Mouse (Mus musculus): ENCODE data around the gene Ms4a4d. TPM values are rescaled to one million over a fixed set of nuclear protein-coding genes. Genes with fewer than 3 reads are reported as not detected.
A peak's percentile ranks its signal among the peaks of the same experiment; 100 is the strongest.
"Not testable (repeated sequence)": the region's sequence is repeated elsewhere in the genome, so short reads cannot be mapped to it uniquely, and the experiment has no call there.

Ms4a4d gene
- polyA plus RNA-seq, 1 experiment from 2014 or later = 0.93 TPM

GRCm38 (mm10) chr19:11513458-11513857 is 23.1 kb upstream of the Ms4a4d start:
- Histone ChIP-seq H3K9ac (ENCODE audit: low read length) (no peak overlapping the region), H3K36me3 (ENCODE audit: control insufficient read depth, insufficient read depth) (no peaks in the 10 kb centered on the region), H3K4me1 (ENCODE audit: control insufficient read depth, insufficient read depth, low read length) (no peaks in the 10 kb centered on the region), H3K4me3 (ENCODE audit: low read length) (no peak overlapping the region), H3K27me3 (ENCODE audit: control insufficient read depth, insufficient read depth, low read length) (no peaks in the 10 kb centered on the region), H3K4me2 (ENCODE audit: low read depth, low read length) (no peak overlapping the region), H3K27ac (ENCODE audit: low read length) (no peak overlapping the region), H3K9me3 (replicated peaks; ENCODE audit: control insufficient read depth, low read length) (no peaks in the 10 kb centered on the region)
- ATAC-seq (replicated peaks; ENCODE audit: extremely low read depth, insufficient read depth, low FRiP score) = no peak
- 59% methylated on average over 1 of the region's 1 CpGs for WGBS

DNA sequence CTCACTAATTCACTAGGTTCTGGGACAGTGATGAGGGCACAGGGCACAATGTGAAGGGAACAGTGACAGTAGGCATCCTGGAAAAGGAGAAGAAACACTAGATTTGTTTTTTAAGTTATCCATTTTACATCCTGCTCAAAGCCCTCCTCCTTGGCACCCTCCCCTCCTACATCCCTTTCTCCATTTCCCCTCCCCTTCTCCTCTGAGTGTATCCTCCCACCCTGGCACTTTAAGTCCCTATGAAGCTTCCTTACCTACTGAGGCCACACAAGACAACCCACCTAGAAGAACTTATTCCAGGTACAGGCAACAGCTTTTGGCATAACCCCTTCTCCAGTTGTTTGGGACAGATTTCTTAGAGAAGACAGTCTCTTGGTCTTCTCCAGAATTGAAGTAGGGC is 20.4 kb upstream of the Ms4a4d start, which contains the start of gene Ms4a6b:
TSS of gene Ms4a6b (plus strand) at position 267 of the 400 bp plus-strand sequence.
- H3K27ac ChIP-seq (ENCODE audit: low read length) = no peak within 1 kb of the TSS
- no peak for ATAC-seq (replicated peaks; ENCODE audit: extremely low read depth, insufficient read depth, low FRiP score)
- no peak within 1 kb of the TSS for H3K4me3 ChIP-seq (ENCODE audit: low read length)
- H3K9me3 ChIP-seq (replicated peaks; ENCODE audit: control insufficient read depth, low read length) = no peaks in the 10 kb centered on the region
- H3K4me2 ChIP-seq (ENCODE audit: low read depth, low read length) = no peak within 1 kb of the TSS
- H3K27me3 ChIP-seq (ENCODE audit: control insufficient read depth, insufficient read depth, low read length) = no peaks in the 10 kb centered on the region
- no peak within 1 kb of the TSS for H3K9ac ChIP-seq (ENCODE audit: low read length)
- no peaks in the 10 kb centered on the region for H3K4me1 ChIP-seq (ENCODE audit: control insufficient read depth, insufficient read depth, low read length)
- H3K36me3 ChIP-seq (ENCODE audit: control insufficient read depth, insufficient read depth) = no peaks in the 10 kb centered on the region

DNA sequence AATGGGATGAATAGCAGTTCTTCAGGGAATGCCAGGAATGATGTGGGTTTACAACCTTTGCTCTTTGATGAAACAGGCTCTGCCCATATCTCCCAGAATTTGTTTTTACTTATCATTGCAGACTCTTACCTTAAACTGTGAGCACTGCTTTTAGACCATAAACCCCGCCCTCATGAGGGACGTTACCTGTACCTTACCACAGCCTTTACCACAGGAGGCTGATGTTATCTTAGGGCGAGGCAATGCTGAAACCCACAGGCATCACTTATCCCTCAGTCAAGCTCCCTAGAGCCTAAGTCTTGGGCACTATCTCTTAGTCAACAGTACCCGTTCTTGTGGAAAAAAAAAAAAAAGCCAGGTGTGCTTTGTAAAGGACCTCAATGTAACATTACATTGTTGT is 19.8 kb upstream of the Ms4a4d start:
- H3K9ac ChIP-seq (ENCODE audit: low read length) = no peak overlapping the region
- WGBS = 37% methylated on average over 4 of the region's 4 CpGs
- H3K9me3 ChIP-seq (replicated peaks; ENCODE audit: control insufficient read depth, low read length) = no peaks in the 10 kb centered on the region
- H3K27ac ChIP-seq (ENCODE audit: low read length) = no peak overlapping the region
- H3K36me3 ChIP-seq (ENCODE audit: control insufficient read depth, insufficient read depth) = no peaks in the 10 kb centered on the region
- no peaks in the 10 kb centered on the region for H3K4me1 ChIP-seq (ENCODE audit: control insufficient read depth, insufficient read depth, low read length)
- H3K4me2 ChIP-seq (ENCODE audit: low read depth, low read length) = no peak overlapping the region
- no peak overlapping the region for H3K4me3 ChIP-seq (ENCODE audit: low read length)
- ATAC-seq (replicated peaks; ENCODE audit: extremely low read depth, insufficient read depth, low FRiP score) = peak; percentile 63; the same call in 1 of the 2 replicates
- no peaks in the 10 kb centered on the region for H3K27me3 ChIP-seq (ENCODE audit: control insufficient read depth, insufficient read depth, low read length)

- H3K9me3 ChIP-seq (replicated peaks; ENCODE audit: control insufficient read depth, low read length); H3K9ac ChIP-seq (ENCODE audit: low read length); H3K27me3 ChIP-seq (ENCODE audit: control insufficient read depth, insufficient read depth, low read length); H3K27ac ChIP-seq (ENCODE audit: low read length); H3K36me3 ChIP-seq (ENCODE audit: control insufficient read depth, insufficient read depth); H3K4me2 ChIP-seq (ENCODE audit: low read depth, low read length); H3K4me1 ChIP-seq (ENCODE audit: control insufficient read depth, insufficient read depth, low read length); H3K4me3 ChIP-seq (ENCODE audit: low read length); ATAC-seq (replicated peaks; ENCODE audit: extremely low read depth, insufficient read depth, low FRiP score): not testable (repeated sequence)
- WGBS = 32% methylated on average over 1 of the region's 1 CpGs
These were observed 19.2 kb upstream of the Ms4a4d start for GRCm38 (mm10) chr19:11517373-11517772.

DNA sequence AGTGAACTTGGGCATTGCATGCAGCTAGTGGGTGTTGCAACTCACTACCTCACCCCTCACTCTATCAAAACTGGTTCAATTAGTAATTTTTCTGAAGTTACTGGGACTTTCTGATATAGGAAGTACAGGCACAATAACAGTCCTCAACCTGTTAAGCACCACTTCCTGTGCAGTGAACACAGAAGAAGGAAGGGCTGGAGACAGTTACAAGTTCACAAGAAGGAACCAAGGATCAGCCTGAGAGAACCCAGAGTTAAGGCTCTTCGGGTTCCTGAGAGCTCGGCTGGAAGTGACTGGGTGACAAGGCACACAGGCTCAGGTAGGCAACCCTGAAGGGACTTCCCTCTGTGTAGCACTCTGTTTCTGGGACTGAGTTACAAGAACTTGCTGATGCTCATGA is 18.2 kb upstream of the Ms4a4d start:
- WGBS = 60% methylated on average over 2 of the region's 2 CpGs
- ATAC-seq (replicated peaks; ENCODE audit: extremely low read depth, insufficient read depth, low FRiP score) = not testable (repeated sequence)
- H3K4me3 ChIP-seq (ENCODE audit: low read length) = peak overlapping the region; percentile 23

DNA sequence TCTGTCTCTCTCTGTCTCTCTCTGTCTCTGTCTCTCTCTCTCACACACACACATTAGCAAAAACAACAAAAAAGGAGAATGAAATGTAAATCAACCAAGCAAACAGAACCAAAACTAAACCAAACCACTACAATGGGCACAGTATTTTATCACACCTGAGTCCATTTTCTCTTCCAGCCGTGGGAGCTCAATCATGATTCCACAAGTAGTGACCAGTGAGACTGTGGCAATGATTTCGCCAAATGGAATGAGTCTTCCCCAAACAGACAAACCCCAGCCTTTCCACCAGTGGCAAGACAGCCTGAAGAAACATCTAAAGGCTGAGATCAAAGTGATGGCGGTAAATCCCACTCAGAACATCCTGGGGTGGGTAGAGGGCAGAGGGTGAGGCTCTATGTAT is 16.5 kb upstream of the Ms4a4d start:
- Histone ChIP-seq H3K27me3 (ENCODE audit: control insufficient read depth, insufficient read depth, low read length) (no peaks in the 10 kb centered on the region), H3K4me1 (ENCODE audit: control insufficient read depth, insufficient read depth, low read length) (no peaks in the 10 kb centered on the region), H3K4me2 (ENCODE audit: low read depth, low read length) (no peak overlapping the region), H3K9me3 (replicated peaks; ENCODE audit: control insufficient read depth, low read length) (no peaks in the 10 kb centered on the region), H3K36me3 (ENCODE audit: control insufficient read depth, insufficient read depth) (no peaks in the 10 kb centered on the region), H3K4me3 (ENCODE audit: low read length) (no peak overlapping the region), H3K27ac (ENCODE audit: low read length) (no peak overlapping the region), H3K9ac (ENCODE audit: low read length) (no peak overlapping the region)
- WGBS = 81% methylated on average over 3 of the region's 3 CpGs
- no peak for ATAC-seq (replicated peaks; ENCODE audit: extremely low read depth, insufficient read depth, low FRiP score)

More for the DNA sequence above, 18.2 kb upstream of the Ms4a4d start:
- not testable (repeated sequence) for H3K9ac ChIP-seq (ENCODE audit: low read length); H3K4me2 ChIP-seq (ENCODE audit: low read depth, low read length); H3K27ac ChIP-seq (ENCODE audit: low read length); H3K36me3 ChIP-seq (ENCODE audit: control insufficient read depth, insufficient read depth); H3K27me3 ChIP-seq (ENCODE audit: control insufficient read depth, insufficient read depth, low read length); H3K4me1 ChIP-seq (ENCODE audit: control insufficient read depth, insufficient read depth, low read length); H3K9me3 ChIP-seq (replicated peaks; ENCODE audit: control insufficient read depth, low read length)

DNA sequence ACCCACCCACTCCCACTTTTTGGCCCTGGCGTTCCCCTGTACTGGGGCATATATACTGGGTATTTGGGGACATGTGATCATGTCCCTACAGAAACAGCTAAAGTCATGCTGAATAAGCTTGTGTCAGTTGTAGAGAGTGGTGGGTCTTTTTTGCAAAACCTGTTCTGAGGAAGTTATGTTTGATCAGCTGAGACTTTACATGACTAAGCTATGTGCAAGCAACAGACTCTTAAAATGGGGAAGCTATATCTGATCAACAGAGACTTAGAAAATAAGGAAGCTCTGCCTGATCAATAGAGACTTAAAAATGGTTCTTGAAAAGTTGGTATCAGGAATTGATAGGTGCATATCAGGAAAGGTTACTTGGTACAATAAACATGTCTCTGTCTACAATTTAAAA is 3.2 kb upstream of the Ms4a4d start:
- H3K9me3 ChIP-seq (replicated peaks; ENCODE audit: control insufficient read depth, low read length) = no peaks in the 10 kb centered on the region
- H3K9ac ChIP-seq (ENCODE audit: low read length) = no peak overlapping the region
- ATAC-seq (replicated peaks; ENCODE audit: extremely low read depth, insufficient read depth, low FRiP score) = no peak
- 80% methylated on average over 1 of the region's 1 CpGs for WGBS
- H3K4me2 ChIP-seq (ENCODE audit: low read depth, low read length) = no peak overlapping the region
- no peaks in the 10 kb centered on the region for H3K27me3 ChIP-seq (ENCODE audit: control insufficient read depth, insufficient read depth, low read length)
- H3K4me3 ChIP-seq (ENCODE audit: low read length) = no peak overlapping the region
- no peaks in the 10 kb centered on the region for H3K4me1 ChIP-seq (ENCODE audit: control insufficient read depth, insufficient read depth, low read length)
- H3K36me3 ChIP-seq (ENCODE audit: control insufficient read depth, insufficient read depth) = no peaks in the 10 kb centered on the region
- H3K27ac ChIP-seq (ENCODE audit: low read length) = no peak overlapping the region

GRCm38 (mm10) chr19:11533888-11534445 is 2.6 kb upstream of the Ms4a4d start:
- no peak for ATAC-seq (replicated peaks; ENCODE audit: extremely low read depth, insufficient read depth, low FRiP score)
- Histone ChIP-seq H3K4me3 (ENCODE audit: low read length) (no peak overlapping the region), H3K36me3 (ENCODE audit: control insufficient read depth, insufficient read depth) (no peaks in the 10 kb centered on the region), H3K4me2 (ENCODE audit: low read depth, low read length) (no peak overlapping the region), H3K27ac (ENCODE audit: low read length) (no peak overlapping the region), H3K27me3 (ENCODE audit: control insufficient read depth, insufficient read depth, low read length) (no peaks in the 10 kb centered on the region), H3K9ac (ENCODE audit: low read length) (no peak overlapping the region), H3K4me1 (ENCODE audit: control insufficient read depth, insufficient read depth, low read length) (no peaks in the 10 kb centered on the region), H3K9me3 (replicated peaks; ENCODE audit: control insufficient read depth, low read length) (no peaks in the 10 kb centered on the region)
- WGBS = 28% methylated on average over 2 of the region's 2 CpGs

- Histone ChIP-seq H3K9ac (ENCODE audit: low read length) (no peak overlapping the region), H3K27ac (ENCODE audit: low read length) (no peak overlapping the region), H3K4me2 (ENCODE audit: low read depth, low read length) (no peak overlapping the region), H3K4me3 (ENCODE audit: low read length) (no peak overlapping the region), H3K9me3 (replicated peaks; ENCODE audit: control insufficient read depth, low read length) (no peaks in the 10 kb centered on the region), H3K4me1 (ENCODE audit: control insufficient read depth, insufficient read depth, low read length) (no peaks in the 10 kb centered on the region), H3K36me3 (ENCODE audit: control insufficient read depth, insufficient read depth) (no peaks in the 10 kb centered on the region), H3K27me3 (ENCODE audit: control insufficient read depth, insufficient read depth, low read length) (no peaks in the 10 kb centered on the region)
- ATAC-seq (replicated peaks; ENCODE audit: extremely low read depth, insufficient read depth, low FRiP score) = no peak
- WGBS = 22% methylated on average over 2 of the region's 2 CpGs
These were observed 735 bp downstream of the Ms4a4d start for GRCm38 (mm10) chr19:11537336-11537735.

All from heart, embryonic 16.5 days (tissue).